Mouse (Mus musculus) mesoderm, embryonic 11.5 days (tissue): ENCODE results near the gene Ppp1r13l.
A peak's percentile ranks its signal among the peaks of the same experiment; 100 is the strongest.

Experiments used
- DNase-seq: peaks from one replicate; pipeline ENCODE4 v3.0.0-alpha.2; 2012; ENCODE audit warnings: low read depth, low spot score

Gene Ppp1r13l

DNA sequence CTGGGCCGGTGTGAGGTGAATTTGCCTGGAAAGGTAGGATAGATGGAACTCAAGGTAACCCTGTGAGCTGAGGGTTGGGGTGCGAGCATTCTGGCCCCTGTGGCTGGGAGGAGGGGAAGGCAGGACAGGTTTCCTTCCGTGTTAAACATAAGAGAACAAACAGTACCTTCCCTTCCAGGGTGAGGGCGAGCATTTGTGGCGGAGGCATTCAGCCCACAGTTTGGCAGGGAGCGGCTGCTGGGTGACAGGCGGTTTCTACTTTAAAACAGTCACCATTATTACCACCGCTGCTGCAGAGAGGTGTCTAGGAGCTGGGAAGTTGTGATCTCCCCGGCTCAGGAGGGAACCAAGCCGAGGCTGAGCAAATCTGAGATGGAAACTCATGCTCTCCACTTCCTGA, 22.4 kb upstream of the Ppp1r13l start:
- DNase-seq = no peak

DNA sequence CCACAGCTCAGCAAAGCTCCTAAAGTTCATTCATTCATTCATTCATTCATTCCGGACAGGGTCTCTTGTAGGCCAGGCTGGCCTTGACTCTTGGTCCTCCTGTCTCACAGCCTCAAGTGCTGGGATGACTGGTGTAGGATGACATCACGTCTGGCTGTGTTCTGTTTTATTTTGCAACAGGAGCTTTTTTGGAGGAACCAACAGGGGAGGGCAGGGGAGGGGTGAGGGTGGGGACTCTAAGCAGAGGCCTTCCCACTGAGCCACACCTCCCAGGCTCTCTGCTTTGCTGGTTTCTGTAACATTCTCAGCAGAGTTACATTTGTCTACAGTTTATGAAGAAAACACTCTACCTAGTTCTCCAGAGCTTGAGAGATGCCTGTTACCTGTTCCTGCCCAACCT, 21.5 kb upstream of the Ppp1r13l start:
- no peak for DNase-seq

DNA sequence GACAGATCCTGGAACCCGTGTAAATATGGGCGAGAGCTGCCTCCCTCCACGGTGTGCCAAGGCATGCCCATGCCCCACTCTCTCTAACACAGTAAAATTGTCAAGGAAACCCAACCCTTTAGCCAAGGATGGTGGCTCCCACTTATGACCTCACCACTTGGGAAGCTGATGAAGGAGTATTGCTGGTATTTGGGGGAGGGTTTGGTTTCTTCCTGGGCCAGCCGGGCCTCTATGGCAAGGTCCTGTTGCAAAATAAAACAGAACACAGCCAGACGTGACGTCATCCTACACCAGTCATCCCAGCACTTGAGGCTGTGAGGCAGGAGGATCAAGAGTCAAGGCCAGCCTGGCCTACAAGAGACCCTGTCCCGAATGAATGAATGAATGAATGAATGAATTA, 21.0 kb upstream of the Ppp1r13l start:
- no peak for DNase-seq

DNA sequence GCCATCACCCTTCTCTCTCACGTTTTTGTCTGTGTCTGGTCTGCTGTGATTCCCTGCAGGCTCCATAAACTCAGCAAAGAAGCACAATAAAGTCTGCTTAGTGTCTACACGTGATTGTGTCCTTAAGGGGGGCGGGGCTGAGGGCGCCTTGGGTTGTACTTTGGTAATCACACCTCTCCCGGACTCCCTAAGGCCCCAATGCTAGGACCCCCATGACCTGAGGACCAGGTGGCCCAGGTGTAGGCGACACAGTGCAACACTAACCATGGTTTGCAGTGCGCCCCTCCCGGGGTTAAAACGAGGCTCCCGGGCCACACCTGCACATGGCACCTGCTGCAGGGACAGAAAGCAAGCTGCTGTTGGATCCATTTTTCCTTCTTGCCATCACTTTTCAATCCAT, 18.3 kb upstream of the Ppp1r13l start:
- DNase-seq = no peak

DNA sequence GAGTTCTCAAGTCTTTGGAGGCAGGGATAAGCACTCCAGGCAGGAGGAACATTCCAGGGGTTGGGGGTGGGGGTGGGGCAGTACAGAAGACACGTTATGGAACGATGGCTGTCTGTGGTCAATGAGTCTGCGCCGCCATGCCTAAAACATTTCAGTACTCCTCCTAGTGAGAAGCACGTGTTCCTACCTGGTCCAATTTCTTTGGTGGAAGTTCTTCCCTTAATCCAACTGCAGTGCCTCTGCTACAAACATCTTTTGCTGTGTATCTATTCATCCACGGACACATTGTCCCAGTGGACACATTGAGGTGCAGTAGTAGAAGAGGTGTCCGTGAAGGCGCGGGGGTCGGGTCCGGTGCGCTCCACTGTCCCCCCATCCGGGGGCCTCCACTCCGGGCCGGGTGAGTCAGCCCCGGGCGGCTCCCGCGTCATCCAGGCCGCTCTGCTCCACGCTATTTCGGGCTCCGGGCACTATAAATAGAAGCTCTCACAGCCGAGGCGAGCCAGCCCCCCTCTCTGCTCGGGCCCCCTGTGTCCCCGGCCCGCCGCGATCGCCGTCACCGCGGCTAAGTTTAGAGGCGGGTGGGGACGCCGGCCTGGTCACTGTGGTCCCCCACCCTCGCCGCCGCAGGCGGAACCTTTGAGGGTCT, 17.7 kb upstream of the Ppp1r13l start:
- no peak for DNase-seq

DNA sequence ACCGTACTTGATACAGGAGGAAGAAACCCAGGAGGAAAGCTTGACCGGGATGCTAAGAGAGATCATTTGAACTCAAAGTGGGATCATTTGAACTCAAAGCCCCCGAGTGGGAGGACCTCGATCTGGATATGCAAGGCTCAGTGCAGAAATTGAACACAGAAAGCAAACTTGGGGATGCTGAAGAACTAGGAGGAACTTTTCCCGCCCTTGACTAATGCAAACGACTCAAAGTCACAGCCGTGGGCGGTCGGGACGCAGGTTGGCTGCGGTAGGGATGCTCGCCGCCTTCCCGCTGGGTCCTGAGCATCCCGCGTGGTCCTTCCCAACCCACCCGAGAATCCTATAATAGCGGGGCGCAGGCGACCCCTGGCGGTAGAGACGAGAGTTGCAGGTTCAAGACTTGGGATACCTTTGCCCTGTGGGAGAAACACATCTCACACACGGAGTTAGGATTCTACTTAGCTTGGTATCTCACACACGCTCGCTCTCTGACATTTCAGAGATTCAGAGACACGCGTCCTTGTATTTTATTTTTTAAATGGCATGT, 17.0 kb upstream of the Ppp1r13l start:
- DNase-seq = peak; percentile 84

DNA sequence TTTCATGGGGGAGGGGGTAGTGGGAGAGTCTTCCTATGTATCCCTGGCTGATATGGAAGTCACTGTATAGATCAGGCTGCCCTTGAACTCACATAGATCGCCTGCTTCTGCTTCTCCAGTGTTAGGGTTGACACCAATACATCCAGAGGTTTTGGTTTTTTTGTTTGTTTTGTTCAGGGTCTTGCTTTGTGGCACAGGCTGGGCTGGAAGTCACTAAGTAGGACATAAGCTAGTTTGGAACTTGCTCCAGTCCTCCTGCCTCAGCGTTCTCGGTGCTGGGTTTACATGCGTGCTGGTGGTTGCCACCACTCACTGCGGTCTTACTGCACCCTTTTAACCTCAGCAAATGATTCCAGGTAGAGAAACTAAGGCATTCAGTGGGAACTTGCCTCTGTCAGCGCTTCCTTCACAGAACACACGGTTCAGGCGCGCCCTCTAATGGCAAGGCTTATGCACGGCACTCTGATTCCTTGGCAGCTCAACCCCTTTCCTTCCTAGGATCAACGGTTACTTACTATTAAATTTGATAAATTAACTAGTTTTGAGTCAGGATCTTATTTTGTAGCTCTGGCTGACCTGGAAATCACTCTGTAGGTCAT, 16.2 kb upstream of the Ppp1r13l start:
- peak; percentile 86 for DNase-seq

DNA sequence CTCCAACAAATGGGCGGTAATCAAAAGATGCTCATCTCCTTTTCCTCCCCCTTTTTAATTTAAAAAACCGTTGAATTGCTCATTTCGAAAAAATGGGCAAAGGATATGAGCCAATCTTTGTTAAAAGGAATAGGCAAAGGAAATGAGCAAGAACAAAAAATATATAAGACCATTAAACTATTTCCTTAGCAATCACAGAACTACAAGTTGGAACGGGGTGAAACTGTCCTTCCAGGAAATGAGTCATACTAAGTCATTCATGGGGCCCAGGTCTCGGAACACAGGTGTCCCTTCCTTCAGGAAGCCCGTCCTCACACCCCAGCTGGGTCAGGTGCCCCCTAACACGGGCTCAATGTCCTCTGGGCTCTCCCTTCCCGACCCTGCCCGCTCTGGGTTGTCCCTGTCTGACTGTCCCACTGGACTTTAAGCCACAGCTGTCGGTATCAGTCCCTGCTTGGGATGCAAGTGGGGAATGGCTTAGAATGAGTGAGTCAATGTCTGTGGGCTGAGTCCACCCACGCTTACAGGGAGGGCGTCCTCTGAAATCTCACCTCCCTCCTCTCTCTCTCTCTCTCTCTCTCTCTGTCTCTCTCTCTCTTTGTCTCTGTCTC, 15.2 kb upstream of the Ppp1r13l start, which contains the start of gene Ercc1:
Ercc1 (plus strand) TSS at position 542 of the 611 bp plus-strand sequence.
- no peak for DNase-seq

DNA sequence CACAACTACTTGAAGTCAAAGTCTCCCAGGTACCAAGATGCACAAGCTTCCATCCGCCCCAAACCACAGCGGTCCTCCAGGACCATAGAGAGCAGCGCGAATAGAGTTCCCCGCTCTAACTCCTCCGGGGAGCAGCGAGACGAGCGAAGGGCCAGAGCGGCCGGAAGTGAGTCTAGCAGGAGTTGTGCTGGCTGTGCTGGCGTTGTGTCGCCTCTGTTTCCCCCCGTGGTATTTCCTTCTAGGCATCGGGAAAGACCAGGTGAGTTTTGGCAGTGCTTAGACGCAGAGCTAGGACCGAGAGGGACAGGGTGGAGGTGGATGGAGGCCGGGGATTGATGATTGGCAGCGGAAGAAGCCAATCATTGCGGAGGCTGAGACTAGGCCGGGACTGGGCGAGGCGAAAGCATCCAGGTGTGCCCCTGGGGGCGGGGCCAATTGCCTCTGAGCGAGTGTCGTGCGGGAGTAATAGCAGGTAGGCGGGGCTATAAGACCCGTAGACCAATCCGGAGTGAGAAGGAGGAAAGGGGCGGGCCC, 14.5 kb upstream of the Ppp1r13l start:
- peak; percentile 98 for DNase-seq

DNA sequence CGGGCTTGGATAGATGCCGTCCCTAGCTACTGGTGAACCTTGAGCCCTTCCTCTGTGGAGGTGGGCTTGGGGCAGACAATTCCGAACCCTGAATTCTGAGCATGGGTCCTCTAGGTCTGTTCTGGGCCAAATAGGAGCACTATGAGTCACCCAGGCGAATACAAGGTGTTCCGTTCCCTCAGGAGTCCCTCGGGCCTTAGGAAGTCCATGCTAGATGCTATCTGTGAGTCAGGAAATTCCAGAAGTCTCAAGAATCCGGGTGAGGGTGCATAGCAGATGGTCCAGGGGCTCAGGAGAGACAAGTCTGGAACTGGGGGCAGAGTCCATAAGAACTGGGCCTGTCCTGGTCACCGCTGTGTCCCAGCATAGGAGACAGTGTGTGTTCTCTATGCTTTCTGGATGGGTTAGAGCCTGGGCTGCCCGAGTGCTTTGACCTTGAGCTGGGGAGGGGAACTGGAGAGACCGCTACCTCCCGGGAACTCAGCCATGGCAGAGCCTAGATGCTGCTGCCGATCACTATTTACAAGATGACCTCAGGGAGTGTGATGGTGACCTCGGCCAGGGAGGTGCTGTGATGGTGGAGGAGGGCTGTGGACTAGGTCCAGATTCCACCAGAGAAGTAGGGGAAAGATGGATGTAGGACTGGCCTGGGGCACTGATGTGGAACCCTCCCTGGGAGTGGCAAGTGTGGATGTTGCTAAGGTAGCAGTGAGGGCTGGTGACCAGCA, 10.2 kb upstream of the Ppp1r13l start:
- DNase-seq = no peak

DNA sequence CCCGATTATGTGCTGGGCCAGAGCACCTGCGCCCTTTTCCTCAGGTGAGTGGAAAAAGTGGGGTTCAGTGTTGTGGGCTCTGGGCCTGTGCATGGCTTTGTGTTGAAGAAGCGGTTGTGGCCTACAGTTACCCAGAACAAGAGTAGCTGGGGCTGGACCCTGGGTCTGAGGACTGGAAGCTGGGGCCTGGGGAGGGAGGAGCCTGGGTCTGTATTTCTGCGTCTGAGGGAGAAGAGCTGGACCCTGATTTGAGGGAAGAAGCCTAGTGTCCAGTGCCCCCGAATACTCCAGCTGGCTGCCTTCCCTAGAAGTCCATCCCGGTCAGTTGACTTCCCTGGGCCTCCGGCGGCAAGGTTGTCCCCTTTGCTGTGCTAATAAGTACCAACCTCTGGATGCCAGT, 9.3 kb upstream of the Ppp1r13l start:
- no peak for DNase-seq

DNA sequence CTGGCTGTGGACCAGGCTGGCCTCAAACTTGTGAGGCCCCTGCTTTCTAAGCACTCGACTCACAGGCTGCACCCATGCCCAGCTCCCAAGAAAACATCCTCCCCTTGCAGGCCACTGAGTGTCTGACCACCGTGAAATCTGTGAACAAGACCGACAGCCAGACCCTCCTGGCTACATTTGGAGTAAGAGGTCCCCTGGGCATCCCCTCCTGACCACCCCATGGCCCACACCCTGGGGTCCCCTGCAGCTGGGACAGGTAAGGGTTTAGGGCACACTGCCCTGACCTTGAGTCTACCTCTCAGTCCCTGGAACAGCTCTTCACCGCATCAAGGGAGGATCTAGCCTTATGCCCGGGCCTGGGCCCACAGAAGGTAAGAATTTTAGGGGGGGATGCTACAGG, 4.6 kb upstream of the Ppp1r13l start:
- DNase-seq = no peak

DNA sequence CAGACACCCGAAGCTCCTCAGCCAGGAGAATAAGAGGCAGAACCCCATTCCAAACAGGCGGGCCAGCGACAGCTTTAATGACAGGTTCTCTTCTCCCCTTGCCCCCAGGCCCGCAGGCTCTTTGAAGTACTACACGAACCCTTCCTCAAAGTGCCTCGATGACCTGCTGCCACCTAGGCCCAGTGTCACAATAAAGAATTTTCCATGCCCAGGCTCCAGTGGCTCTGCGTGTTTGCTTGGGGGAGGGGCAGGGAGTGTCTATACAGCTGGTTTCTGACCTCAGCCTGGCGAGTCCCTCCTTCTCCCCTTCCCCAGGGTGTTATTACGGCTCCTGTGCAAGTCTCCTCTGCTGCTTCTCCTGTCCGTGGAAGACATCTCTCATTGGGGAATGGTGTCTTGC, 3.2 kb upstream of the Ppp1r13l start:
- DNase-seq = no peak

DNA sequence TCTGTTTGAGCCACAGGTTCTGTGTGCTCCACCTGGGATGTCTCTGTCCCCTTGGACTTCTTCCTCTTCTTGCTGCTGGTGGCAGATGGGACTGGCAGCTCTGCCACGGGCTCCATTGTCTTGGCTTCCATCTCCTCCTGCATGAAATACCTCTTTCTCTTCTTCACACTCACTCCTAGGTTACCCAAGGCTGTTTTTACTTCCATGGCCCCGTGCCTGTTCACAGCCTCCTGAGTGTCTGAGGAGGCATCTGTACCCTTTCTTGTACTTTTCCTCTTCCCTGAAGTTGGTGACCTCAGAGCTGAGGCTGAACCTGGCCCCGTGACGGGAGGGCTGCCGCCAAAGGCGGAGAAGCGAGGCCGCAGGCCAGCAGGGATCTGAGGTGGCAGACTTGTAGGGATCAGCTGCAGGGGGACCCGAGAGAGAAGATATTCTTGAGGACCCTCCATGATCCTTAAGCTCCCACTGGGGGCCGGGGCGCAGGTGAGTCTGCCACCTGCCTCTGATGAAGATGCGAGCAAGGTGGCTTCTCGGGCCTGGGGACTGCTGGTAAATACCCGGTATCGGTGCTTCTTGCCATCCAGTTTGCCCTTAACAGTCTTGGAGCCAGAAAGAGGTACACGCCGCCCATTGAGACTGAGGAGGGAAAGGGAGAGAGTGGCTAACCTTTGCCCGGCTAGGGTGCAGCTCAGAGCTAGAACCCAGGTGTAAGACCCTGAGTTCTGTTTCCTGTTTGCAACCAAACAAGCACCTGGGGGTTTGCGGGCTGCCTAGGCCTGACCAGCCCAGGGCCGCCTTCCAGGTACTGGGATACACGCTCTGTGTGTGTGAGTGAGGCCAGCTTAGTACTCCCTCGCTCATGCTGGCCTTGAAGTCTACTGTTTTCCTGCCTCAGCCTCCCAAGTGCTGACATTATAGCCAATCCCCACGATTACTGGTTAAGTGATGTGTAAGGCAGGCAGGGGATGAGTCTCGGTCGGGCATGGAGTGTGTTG, 1.9 kb upstream of the Ppp1r13l start:
- DNase-seq = no peak

DNA sequence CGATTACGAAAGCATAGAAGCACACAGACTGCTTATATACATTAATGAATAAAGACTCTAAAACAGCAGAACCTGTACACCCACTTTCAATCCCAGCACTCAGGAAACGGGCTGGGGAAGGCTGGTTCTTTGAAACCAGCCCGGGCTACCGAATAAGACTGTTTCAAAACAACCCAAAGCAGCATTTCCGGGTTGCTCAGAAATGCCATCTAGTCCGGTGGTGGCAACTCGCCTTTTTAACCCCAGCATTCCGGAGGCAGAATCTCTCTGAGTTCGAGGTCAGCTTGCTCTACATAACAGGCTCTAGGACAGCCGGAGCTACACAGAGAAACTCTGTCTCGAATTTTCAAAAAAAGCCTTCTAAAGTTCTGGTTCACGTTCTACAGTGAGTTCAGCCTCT, 915 bp upstream of the Ppp1r13l start:
- no peak for DNase-seq

DNA sequence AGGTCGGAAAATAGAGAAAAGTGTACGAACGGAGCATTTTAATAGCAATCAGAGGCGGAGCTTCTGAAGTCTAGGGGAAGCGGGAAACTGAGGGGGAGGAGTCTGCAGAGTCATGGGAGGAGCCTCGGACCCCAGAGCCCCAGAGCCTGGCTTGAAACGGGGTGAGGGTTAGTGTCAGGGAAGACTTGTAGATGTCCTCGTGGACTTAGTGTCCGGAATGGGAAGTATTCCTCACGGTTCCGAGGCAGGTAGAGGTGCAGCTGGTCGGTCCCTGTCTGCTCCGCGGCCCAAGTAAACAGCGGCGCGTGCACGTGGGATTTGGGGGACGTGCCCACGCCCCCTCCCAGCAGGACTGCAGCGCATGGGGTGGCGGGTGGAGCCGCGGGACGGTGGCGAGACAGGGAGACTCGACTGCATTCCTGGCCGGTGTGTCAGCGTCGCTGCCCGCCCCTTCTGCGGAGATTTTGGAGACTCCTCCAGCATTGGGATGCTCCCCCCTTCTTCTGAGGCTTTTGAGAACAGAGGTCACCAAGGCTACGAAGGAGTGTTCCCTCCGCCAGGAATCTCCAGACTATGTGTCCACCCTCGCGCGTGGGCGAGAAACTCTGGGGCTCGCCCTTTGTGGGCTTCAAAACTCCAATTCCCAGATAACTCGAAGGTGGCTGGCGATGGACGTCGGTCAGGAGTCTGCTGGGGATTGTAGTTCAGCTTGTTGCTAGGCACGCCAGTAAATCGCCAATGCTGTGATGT, 518 bp downstream of the Ppp1r13l start:
- peak; percentile 83 for DNase-seq

DNA sequence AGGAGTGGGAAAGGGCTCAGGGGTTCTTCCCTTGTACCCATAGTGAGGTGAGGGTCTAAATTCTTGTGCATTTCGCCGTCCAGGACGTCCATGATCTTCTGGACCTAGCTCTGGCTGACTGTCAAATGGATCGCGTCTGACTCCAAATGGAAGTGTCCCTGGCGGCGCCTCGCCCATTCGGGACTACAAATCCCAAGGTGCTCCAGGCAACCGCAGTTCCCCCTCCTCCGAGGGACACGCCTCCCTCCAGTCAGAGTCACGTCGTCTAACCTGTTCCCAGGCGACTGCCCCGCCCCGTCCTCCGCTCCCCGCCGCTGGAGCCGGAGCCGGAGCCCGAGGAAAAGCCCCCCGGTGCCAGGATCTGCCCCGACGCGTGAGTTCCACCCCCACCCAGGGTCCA, 1.4 kb downstream of the Ppp1r13l start:
- DNase-seq = peak; percentile 90

DNA sequence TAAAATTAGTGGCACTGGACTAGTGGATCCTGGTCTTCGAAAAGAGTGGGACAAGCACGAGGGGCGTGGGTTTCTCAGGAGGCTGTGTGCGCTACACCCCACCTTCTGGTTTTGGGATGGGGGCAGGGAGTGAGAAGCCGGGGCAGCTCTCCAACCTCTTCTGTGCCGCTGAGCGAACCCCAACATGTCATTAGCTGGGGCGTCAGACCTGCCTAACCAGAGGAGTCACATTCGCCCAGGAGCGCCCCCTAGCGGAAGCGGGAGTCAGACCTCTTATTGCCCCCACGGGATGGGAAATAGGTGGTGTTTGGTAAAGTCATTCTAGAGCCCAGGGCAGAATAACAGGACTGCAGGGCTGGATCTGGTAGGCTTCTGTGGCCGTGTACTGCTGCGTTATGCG, 2.2 kb downstream of the Ppp1r13l start:
- peak; percentile 63 for DNase-seq

DNA sequence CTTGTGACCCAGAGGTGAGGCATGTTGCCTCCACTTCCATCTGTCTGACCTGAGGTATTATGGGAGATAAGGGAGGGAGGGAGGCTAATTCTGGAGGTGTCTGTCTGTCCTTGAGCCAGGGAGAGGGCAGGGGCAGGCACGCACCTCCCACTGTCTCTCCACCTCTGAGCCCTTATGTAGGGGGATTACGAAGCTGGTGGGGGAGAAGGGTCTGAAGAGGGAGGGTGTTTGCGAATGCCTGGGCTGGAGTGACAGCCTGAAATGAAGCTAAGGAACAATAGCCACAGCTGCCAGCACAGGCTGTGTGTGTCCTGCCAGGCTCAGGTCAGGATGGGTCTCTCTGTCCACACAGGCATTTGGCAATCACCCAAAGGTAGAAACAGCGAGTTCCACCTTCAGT, 2.7 kb downstream of the Ppp1r13l start:
- no peak for DNase-seq

DNA sequence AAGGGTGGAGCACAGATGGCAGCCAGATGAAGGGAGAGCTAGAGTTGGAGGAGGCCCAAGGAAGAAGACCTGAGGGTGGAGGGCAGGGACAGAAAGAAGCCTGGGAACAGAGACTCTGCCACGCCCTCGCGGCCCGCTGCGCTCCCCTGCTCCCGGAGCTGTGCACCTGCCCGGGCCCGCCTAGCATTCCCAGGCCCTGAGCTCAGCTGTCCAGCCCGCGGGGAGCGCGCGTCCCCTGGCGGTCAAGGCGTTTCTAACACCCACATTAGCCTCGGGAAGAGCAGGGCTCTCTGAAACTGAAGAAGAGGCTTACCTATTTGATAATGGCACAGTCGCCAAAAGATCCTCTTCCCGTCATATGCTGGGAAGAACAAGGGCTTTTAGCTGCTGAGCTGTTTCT, 4.3 kb downstream of the Ppp1r13l start:
- peak; percentile 77 for DNase-seq
